Mouse (Mus musculus) midbrain, postnatal 0 days (tissue): ENCODE measurements at regions not wholly inside any gene's neighbourhood (a gene's known extent, or its start where the extent isn't known, plus 50 kb on each side); places are given as distances from the start of the nearest gene placed in this dataset.

Source experiments
- ATAC-seq: fragments of 200-750 bp; cut with Nextera tagmentation; 2 replicates; pipeline ENCODE4 v1.8.0; 2017; ENCODE audit warnings: moderate number of reproducible peaks, mild to moderate bottlenecking, moderate TSS enrichment, moderate library complexity; ENCODE audit not compliant: low FRiP score
- DNase-seq: peaks from one replicate; pipeline ENCODE4 v3.0.0-alpha.2; 2015; ENCODE audit warnings: low spot score
- H3K27ac ChIP-seq: fragments of 300-500 bp; sonication (generic); 2 replicates; pipeline ENCODE4 v1.5.1; 2014; ENCODE audit warnings: low read depth, mild to moderate bottlenecking, low read length, mixed read lengths
- H3K27me3 ChIP-seq: fragments of 300-500 bp; sonication (generic); 2 replicates; pipeline ENCODE4 v1.6.1; 2014; ENCODE audit warnings: low read length, control low read depth, mixed read lengths; ENCODE audit not compliant: insufficient read depth
- H3K36me3 ChIP-seq: fragments of 300-500 bp; sonication (generic); 2 replicates; pipeline ENCODE4 v1.6.1; 2014; ENCODE audit warnings: low read length, control low read depth, mixed read lengths; ENCODE audit not compliant: insufficient read depth
- H3K4me1 ChIP-seq: fragments of 300-500 bp; sonication (generic); 2 replicates; pipeline ENCODE4 v1.6.1; 2014; ENCODE audit warnings: mild to moderate bottlenecking, control low read depth, antibody characterized with exemption, low read length, mixed read lengths; ENCODE audit not compliant: insufficient read depth
- H3K4me2 ChIP-seq: fragments of 300-500 bp; sonication (generic); 2 replicates; pipeline ENCODE4 v1.6.1; 2014; ENCODE audit warnings: low read depth, mild to moderate bottlenecking, low read length, mixed read lengths; ENCODE audit not compliant: poor library complexity, severe bottlenecking
- H3K4me3 ChIP-seq: fragments of 300-500 bp; sonication (generic); 2 replicates; pipeline ENCODE4 v1.5.1; 2014; ENCODE audit warnings: low read depth, mild to moderate bottlenecking, low read length, moderate library complexity
- H3K9ac ChIP-seq: fragments of 300-500 bp; sonication (generic); replicated peaks from 2 replicates; pipeline ENCODE4 v1.6.1; 2014; ENCODE audit warnings: mild to moderate bottlenecking, low read length, moderate library complexity, mixed read lengths; ENCODE audit not compliant: poor library complexity, severe bottlenecking
- H3K9me3 ChIP-seq: fragments of 300-500 bp; sonication (generic); 2 replicates; pipeline ENCODE4 v1.6.1; 2016; ENCODE audit warnings: low read length, control low read depth
- CTCF ChIP-seq: IDR thresholded peaks from 2 replicates; pipeline ENCODE4 v1.5.1; 2016; ENCODE audit warnings: antibody characterized with exemption, mild to moderate bottlenecking
- WGBS: fragments of 180-500 bp; shearing (Covaris S2); extraction: QIAGEN DNeasy Blood & Tissue Kit; methylation state at CpG from one replicate; pipeline ENCODE4 v1.1.7; 2014; 5-methylcytosine and 5-hydroxymethylcytosine counted together

DNA sequence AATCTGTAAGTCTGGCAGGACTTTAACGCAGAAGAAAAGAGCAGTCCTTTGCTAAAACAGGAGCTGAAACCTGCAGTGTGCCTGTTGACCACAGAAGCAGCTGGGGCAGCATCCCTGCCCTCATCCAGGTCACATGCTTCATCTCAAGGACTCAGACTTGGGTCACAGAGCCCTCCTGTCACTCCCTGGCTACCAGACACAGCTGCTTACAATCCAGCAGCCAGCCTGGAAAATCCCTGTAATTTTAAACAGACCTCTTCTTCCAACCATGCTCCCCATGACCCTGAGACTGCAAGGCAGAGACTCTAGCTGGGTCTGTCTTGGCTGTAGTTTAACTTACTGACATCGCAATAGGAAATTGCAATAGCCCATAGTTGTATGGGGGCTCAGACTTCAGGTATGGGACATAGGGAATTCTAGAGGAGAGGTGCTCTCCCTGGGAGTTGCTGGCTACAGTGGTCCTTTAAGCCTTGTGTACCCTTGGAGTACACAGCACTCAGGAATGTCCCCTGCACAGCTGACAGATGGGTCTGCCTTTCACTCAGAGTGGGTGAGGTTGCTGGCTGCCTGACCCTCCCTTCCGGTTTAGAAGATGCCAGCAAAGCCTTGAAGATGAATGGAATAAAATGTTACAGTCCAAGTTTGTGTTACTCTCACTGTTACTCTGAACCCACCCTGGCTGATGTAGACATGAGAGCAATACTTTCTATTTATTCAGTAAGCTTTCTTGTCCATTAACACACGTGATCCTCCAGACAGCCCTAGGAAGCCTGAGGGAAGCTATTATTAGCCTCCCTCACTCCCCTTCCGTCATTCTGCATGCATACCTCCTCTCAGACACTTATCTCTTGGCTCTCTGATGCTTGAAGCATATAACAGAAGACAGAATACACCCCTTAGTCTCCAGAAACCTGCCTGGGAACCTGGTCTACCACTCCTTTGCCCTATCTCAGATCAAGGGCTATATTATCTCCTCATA, 159.7 kb downstream of the Sox11 start:
- ATAC-seq = 0 out of 2 replicates have a peak, but pooled peaks have one; percentile 52
- 41% methylated on average over 5 of the region's 5 CpGs for WGBS
- Histone ChIP-seq H3K4me3 (no peak overlapping the region), H3K4me2 (no peak overlapping the region), H3K27ac (no peak overlapping the region), H3K9ac (no peak overlapping the region), H3K36me3 (no peaks in the 10 kb centered on the region), H3K9me3 (no peaks in the 10 kb centered on the region), H3K4me1 (peaks cover 11% of the 10 kb centered on the region; the same call in 1 of the 2 replicates), H3K27me3 (no peaks in the 10 kb centered on the region)
- peak; percentile 33; the same call in 1 of the 2 replicates for TF ChIP-seq CTCF
- peak; percentile 32 for DNase-seq

DNA sequence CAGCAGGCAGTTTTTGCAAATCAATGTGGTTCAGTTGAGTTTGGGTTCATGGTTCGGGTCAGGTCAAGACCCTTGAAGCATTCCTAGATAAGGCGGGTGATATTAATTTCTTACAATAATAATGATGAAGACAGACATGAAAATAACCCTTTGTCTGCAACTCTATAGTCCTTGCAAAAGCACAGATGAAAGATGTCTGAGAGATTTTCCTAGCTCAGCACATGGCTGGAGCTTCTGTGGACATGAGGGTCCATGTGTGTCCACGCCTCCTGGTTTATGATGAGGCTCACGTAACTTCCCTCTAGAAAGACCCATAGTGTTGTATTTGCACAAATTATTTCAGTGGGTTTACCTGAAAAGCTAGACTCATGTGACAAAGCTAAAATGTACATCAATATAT, 168.8 kb downstream of the Sox11 start:
- H3K4me2 ChIP-seq = no peak overlapping the region
- WGBS = 92% methylated on average over 4 of the region's 4 CpGs
- no peak overlapping the region for H3K27ac ChIP-seq
- no peaks in the 10 kb centered on the region for H3K9me3 ChIP-seq
- no peak for DNase-seq
- no peak overlapping the region for H3K4me3 ChIP-seq
- H3K9ac ChIP-seq = no peak overlapping the region
- ATAC-seq = no peak
- H3K27me3 ChIP-seq = no peaks in the 10 kb centered on the region
- no peaks in the 10 kb centered on the region for H3K4me1 ChIP-seq
- TF ChIP-seq CTCF = no peak
- H3K36me3 ChIP-seq = no peaks in the 10 kb centered on the region

DNA sequence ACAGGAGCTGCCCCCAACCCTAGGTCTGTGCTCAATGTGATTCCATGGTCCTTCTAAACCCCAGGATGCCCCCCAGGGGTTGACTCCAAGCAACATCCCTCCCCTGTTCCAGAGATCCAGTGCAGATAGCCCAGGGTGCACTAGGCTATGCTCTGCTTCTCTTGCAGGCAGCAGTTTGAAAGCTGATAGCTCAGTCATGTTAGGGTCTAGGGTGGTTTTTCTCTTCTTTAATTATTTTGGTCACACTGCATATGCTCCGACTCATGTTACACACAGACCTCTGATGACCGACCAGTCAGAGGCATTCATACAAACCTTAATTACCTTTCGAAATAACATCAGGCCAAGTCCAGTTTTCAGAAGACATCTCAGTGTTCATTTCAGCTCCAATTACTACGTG, 169.2 kb downstream of the Sox11 start:
- no peaks in the 10 kb centered on the region for H3K4me1 ChIP-seq
- H3K9ac ChIP-seq = no peak overlapping the region
- no peak for TF ChIP-seq CTCF

DNA sequence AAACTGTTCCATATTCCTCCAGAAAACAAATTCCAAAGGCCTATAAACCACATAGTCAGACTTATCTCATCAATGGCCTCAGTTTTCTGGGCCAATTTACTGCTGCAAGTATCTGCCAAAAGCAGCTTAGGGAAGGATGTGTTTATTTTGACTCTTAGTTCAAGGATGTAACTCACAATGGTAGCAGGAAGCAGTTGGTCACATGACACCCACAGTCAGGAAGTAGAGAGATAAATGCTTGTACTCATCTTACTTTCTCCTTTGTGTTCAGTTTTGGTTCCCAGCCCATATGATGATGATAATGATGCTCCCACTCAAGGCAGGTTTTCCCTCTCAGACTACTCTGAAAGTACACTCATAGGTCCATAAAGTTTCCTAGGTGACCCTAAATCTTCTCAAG, 170.8 kb downstream of the Sox11 start:
- Histone ChIP-seq H3K4me1 (no peaks in the 10 kb centered on the region), H3K36me3 (no peaks in the 10 kb centered on the region)
- ATAC-seq = no peak

More for the DNA sequence above, 169.2 kb downstream of the Sox11 start:
- H3K36me3 ChIP-seq = no peaks in the 10 kb centered on the region
- no peak overlapping the region for H3K27ac ChIP-seq
- no peak overlapping the region for H3K4me2 ChIP-seq
- no peak overlapping the region for H3K4me3 ChIP-seq
- H3K9me3 ChIP-seq = no peaks in the 10 kb centered on the region
- no peak for DNase-seq
- H3K27me3 ChIP-seq = no peaks in the 10 kb centered on the region
- WGBS = 92% methylated on average over 4 of the region's 4 CpGs
- ATAC-seq = no peak

DNA sequence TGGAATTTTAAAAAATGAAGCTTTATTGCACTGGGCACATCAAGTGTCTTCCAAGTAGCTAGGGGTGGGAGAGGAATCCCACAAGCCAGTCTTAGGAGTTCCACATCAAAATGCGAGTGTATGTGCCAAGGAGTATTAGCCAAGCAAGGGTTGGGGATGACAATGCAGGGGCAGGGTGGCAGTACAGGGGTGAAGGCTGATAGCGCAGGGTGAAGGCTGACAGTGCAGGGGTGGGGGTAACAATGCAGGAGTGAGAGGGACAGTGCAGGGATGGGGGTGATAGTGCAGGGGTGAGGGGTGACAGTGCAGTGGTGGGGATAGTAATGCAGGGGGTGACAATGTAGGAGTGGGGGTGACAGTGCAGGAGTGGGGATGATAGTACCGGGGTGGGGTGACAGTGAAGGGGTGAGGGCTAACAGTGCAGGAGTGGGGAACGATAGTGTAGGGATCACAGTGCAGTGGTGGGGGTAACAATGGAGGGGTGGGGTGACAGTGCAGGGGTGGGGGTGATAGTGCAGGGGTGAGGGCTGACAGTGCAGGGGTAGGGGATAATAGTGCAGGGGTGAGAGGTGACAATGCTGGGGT, 177.4 kb downstream of the Sox11 start:
- no peak for ATAC-seq
- Histone ChIP-seq H3K27ac (no peak overlapping the region), H3K9me3 (no peaks in the 10 kb centered on the region), H3K36me3 (no peaks in the 10 kb centered on the region), H3K9ac (no peak overlapping the region), H3K4me3 (no peak overlapping the region), H3K4me1 (peaks cover 8% of the 10 kb centered on the region; the same call in 1 of the 2 replicates), H3K4me2 (no peak overlapping the region), H3K27me3 (no peaks in the 10 kb centered on the region)
- TF ChIP-seq CTCF = no peak
- DNase-seq = no peak
- WGBS = 91% methylated on average over 4 of the region's 4 CpGs

More for the DNA sequence above, 170.8 kb downstream of the Sox11 start:
- Histone ChIP-seq H3K4me2 (no peak overlapping the region), H3K9me3 (no peaks in the 10 kb centered on the region), H3K27me3 (no peaks in the 10 kb centered on the region), H3K4me3 (no peak overlapping the region), H3K27ac (no peak overlapping the region), H3K9ac (no peak overlapping the region)
- no peak for TF ChIP-seq CTCF
- no peak for DNase-seq
